Mouse (Mus musculus) liver, postnatal 0 days (tissue): Measurements from ENCODE around the gene Gsk3b.

ENCODE experiments used
- CTCF ChIP-seq: sonication (generic); IDR thresholded peaks from 2 replicates; pipeline ENCODE4 v1.5.1; 2016; ENCODE audit warnings: antibody characterized with exemption, low read depth
- EP300 ChIP-seq: IDR thresholded peaks from 2 replicates; pipeline ENCODE4 v1.6.1; 2016; ENCODE audit warnings: antibody characterized with exemption, low read depth, mild to moderate bottlenecking

DNA sequence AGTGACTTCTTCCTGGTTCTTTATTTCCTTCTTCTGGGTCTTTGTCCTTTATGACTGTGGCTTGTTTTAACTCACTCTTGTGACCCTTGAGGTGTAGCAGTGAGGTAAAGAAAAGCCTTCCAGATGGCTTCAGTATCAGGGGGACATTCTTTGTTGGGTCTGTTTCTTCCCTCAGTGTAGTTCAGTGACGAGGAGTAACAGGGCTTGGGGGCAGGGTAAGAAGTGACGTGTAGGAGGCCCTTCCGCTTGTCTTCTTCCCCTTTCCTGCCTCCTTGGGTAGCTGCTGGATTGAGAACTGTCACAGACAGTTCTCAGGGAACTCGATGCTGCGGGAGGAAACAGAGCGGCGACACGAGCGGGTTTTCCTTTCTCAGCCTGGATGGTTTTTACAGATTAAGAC is 43.0 kb downstream of the Gsk3b start:
- TF ChIP-seq EP300 (no peak), CTCF (no peak)
